Mouse (Mus musculus): ENCODE results near the gene Itgal. TPM values are rescaled to one million over a fixed set of nuclear protein-coding genes. Genes with fewer than 3 reads are reported as not detected.

Gene Itgal
- polyA plus RNA-seq, 1 experiment = 0.49 TPM

DNA sequence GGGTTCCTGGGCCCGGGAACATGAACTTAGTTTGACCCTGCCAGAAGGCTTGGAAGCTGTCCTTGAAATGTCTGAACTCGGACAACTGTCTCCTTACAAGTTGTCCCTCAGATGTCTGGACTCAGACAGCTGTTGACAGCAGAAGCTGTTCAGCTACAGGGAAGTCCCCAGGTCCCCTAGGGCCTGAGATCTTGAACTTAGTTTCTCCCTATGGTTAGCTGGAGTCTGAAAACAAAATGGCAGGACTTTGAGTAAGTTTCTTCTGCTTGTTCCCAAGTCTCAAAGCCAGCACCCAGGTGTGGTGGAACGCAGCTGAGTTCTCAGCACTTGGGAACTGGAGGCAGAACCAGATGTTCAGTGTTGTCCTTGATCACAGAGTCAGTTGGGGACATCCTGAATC lies 16.0 kb upstream of the Itgal start:
- DNase-seq (ENCODE audit: low read depth) = no peak
- TF ChIP-seq POLR2A (IDR thresholded peaks at IDR 0.05; ENCODE audit: borderline replicate concordance, extremely low read depth, insufficient read depth, insufficient read length, poor library complexity, severe bottlenecking) (no peak), CTCF (IDR thresholded peaks at IDR 0.05; ENCODE audit: borderline replicate concordance, extremely low read depth, insufficient read depth, insufficient read length) (no peak)

- no peak for DNase-seq (ENCODE audit: low read depth)
- TF ChIP-seq CTCF (IDR thresholded peaks at IDR 0.05; ENCODE audit: borderline replicate concordance, extremely low read depth, insufficient read depth, insufficient read length) (no peak), POLR2A (IDR thresholded peaks at IDR 0.05; ENCODE audit: borderline replicate concordance, extremely low read depth, insufficient read depth, insufficient read length, poor library complexity, severe bottlenecking) (no peak)
Observed at GRCm38 (mm10) chr7:127281114-127281513, 14.9 kb upstream of the Itgal start.

GRCm38 (mm10) chr7:127282190-127282589 lies 13.9 kb upstream of the Itgal start:
- TF ChIP-seq CTCF (IDR thresholded peaks at IDR 0.05; ENCODE audit: borderline replicate concordance, extremely low read depth, insufficient read depth, insufficient read length) (no peak), POLR2A (IDR thresholded peaks at IDR 0.05; ENCODE audit: borderline replicate concordance, extremely low read depth, insufficient read depth, insufficient read length, poor library complexity, severe bottlenecking) (no peak)
- no peak for DNase-seq (ENCODE audit: low read depth)

GRCm38 (mm10) chr7:127285154-127285553 lies 10.9 kb upstream of the Itgal start:
- TF ChIP-seq POLR2A (IDR thresholded peaks at IDR 0.05; ENCODE audit: borderline replicate concordance, extremely low read depth, insufficient read depth, insufficient read length, poor library complexity, severe bottlenecking) (no peak), CTCF (IDR thresholded peaks at IDR 0.05; ENCODE audit: borderline replicate concordance, extremely low read depth, insufficient read depth, insufficient read length) (no peak)
- no peak for DNase-seq (ENCODE audit: low read depth)

DNA sequence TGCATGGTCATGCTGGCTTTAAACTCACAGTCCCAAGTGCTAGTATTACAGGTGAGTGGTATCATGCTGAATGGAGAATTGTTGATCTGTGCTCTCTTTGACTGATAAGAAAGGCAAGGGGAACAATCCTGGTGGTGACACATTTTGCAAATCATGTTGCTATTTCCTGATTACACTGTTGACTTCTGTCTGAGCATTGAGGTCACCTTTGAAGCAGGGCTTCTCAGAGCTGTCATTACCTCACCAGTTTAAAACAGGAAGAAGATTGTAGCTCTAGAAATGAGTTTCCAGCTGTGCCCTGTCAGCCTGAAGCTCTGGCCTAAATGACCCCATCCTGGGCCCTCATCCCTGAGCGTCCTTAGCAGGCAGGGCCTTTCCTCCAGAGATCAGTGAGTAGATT lies 8.1 kb upstream of the Itgal start:
- DNase-seq (ENCODE audit: low read depth) = no peak
- no peak for TF ChIP-seq POLR2A (IDR thresholded peaks at IDR 0.05; ENCODE audit: borderline replicate concordance, extremely low read depth, insufficient read depth, insufficient read length, poor library complexity, severe bottlenecking)
- TF ChIP-seq CTCF (IDR thresholded peaks at IDR 0.05; ENCODE audit: borderline replicate concordance, extremely low read depth, insufficient read depth, insufficient read length) = no peak

- DNase-seq (ENCODE audit: low read depth) = no peak
Observed at GRCm38 (mm10) chr7:127289306-127289705, 6.8 kb upstream of the Itgal start.

DNA sequence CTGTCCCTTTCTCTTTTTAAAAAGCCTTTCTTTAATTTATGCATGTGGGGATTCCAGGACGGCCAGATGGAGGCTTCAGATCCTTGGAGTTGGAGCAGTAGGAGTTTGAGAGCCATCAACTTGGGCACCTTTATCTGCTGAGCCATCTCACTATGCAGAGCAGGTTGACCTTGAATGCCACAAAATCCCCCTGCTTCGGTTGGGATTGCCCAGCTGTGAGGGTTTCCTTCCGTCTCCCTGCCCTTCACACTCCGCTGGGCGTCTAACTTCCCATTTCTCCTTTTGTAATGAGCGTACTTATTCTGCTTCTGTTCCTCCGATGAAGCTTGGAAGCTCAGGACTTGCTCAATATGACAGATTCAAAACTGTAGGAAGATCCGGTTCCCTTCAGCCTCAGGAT lies 5.9 kb upstream of the Itgal start:
- DNase-seq (ENCODE audit: low read depth) = peak; percentile 2
- TF ChIP-seq POLR2A (IDR thresholded peaks at IDR 0.05; ENCODE audit: borderline replicate concordance, extremely low read depth, insufficient read depth, insufficient read length, poor library complexity, severe bottlenecking) (no peak), CTCF (IDR thresholded peaks at IDR 0.05; ENCODE audit: borderline replicate concordance, extremely low read depth, insufficient read depth, insufficient read length) (no peak)

More at GRCm38 (mm10) chr7:127289306-127289705, 6.8 kb upstream of the Itgal start:
- no peak for TF ChIP-seq CTCF (IDR thresholded peaks at IDR 0.05; ENCODE audit: borderline replicate concordance, extremely low read depth, insufficient read depth, insufficient read length)
- no peak for TF ChIP-seq POLR2A (IDR thresholded peaks at IDR 0.05; ENCODE audit: borderline replicate concordance, extremely low read depth, insufficient read depth, insufficient read length, poor library complexity, severe bottlenecking)

GRCm38 (mm10) chr7:127296786-127297555 lies 911 bp downstream of the Itgal start:
- DNase-seq (ENCODE audit: low read depth) = no peak
- TF ChIP-seq POLR2A (IDR thresholded peaks at IDR 0.05; ENCODE audit: borderline replicate concordance, extremely low read depth, insufficient read depth, insufficient read length, poor library complexity, severe bottlenecking) = no peak
- no peak for TF ChIP-seq CTCF (IDR thresholded peaks at IDR 0.05; ENCODE audit: borderline replicate concordance, extremely low read depth, insufficient read depth, insufficient read length)

DNA sequence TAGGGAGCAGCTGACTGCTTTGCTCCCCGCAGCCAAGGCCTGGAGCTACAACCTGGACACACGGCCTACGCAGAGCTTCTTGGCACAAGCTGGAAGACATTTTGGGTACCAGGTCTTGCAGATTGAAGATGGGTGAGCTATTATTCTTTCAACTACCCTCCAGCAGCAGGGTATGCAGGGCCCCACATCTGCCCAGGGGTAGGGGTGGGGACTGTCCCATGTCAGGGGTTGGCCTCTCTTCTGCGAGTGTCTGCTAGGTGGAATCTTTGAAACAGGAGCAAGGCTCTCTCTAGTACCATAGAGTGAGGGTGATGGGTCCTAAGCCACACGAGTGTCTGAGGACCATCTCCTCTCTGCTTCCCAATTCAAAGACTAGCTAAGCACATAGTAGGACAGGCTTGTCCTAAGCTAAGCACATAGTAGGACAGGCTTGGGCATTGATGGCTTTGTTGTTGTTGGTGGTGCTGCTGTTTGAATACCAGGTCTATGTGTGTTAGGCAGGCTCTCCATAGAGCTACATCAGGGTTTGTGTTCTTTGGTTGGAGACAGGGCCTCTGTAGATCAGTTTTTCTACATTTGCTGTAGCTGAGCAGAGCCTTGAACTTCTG lies 1.6 kb downstream of the Itgal start:
- no peak for DNase-seq (ENCODE audit: low read depth)
- TF ChIP-seq CTCF (IDR thresholded peaks at IDR 0.05; ENCODE audit: borderline replicate concordance, extremely low read depth, insufficient read depth, insufficient read length) (no peak), POLR2A (IDR thresholded peaks at IDR 0.05; ENCODE audit: borderline replicate concordance, extremely low read depth, insufficient read depth, insufficient read length, poor library complexity, severe bottlenecking) (no peak)

GRCm38 (mm10) chr7:127308431-127308830 lies 12.4 kb downstream of the Itgal start:
- no peak for DNase-seq (ENCODE audit: low read depth)
- TF ChIP-seq CTCF (IDR thresholded peaks at IDR 0.05; ENCODE audit: borderline replicate concordance, extremely low read depth, insufficient read depth, insufficient read length) (no peak), POLR2A (IDR thresholded peaks at IDR 0.05; ENCODE audit: borderline replicate concordance, extremely low read depth, insufficient read depth, insufficient read length, poor library complexity, severe bottlenecking) (no peak)

GRCm38 (mm10) chr7:127308887-127309286 lies 12.8 kb downstream of the Itgal start:
- DNase-seq (ENCODE audit: low read depth) = peak; percentile 76
- TF ChIP-seq POLR2A (IDR thresholded peaks at IDR 0.05; ENCODE audit: borderline replicate concordance, extremely low read depth, insufficient read depth, insufficient read length, poor library complexity, severe bottlenecking) (no peak), CTCF (IDR thresholded peaks at IDR 0.05; ENCODE audit: borderline replicate concordance, extremely low read depth, insufficient read depth, insufficient read length) (peak; percentile 72; the same call in 1 of the 2 replicates)

- TF ChIP-seq CTCF (IDR thresholded peaks at IDR 0.05; ENCODE audit: borderline replicate concordance, extremely low read depth, insufficient read depth, insufficient read length) (no peak), POLR2A (IDR thresholded peaks at IDR 0.05; ENCODE audit: borderline replicate concordance, extremely low read depth, insufficient read depth, insufficient read length, poor library complexity, severe bottlenecking) (no peak)
- no peak for DNase-seq (ENCODE audit: low read depth)
Observed at GRCm38 (mm10) chr7:127309951-127310350, 13.9 kb downstream of the Itgal start.
